ENCODE assay signal across 8 mouse cellular contexts in genomic region chr16:28490515-28490914, GRCm38 (mm10).
DNase-seq lines count a peak whose midpoint lies in the region; ATAC-seq and TF ChIP-seq lines count a peak whose summit lies in the region.

No protein-coding gene starts in this region.

- no peak for TF ChIP-seq EP300 in heart, postnatal 0 days (IDR thresholded peaks at IDR 0.05; ENCODE audit: low read depth)

- no peak overlapping the region for H3K4me3 ChIP-seq in heart, postnatal 0 days (ENCODE audit: low read depth, low read length)
- H3K4me3 ChIP-seq in forebrain, embryonic 16.5 days (replicated peaks; ENCODE audit: low read length): no peak overlapping the region
- no peak overlapping the region for H3K4me3 ChIP-seq in intestine, embryonic 15.5 days (replicated peaks)
- no peak overlapping the region for H3K4me3 ChIP-seq in left cerebral cortex, adult 2 months
- no peak overlapping the region for H3K4me3 ChIP-seq in midbrain, embryonic 10.5 days

- 12% methylated on average over 6 of the region's 6 CpGs for WGBS in heart, postnatal 0 days
- 5% methylated on average over 6 of the region's 6 CpGs for WGBS in forebrain, embryonic 16.5 days
- 11% methylated on average over 6 of the region's 6 CpGs for WGBS in intestine, embryonic 15.5 days
- WGBS in midbrain, embryonic 10.5 days: 10% methylated on average over 6 of the region's 6 CpGs

- no peak overlapping the region for H3K27ac ChIP-seq in heart, postnatal 0 days (ENCODE audit: low read depth)
- no peak overlapping the region for H3K27ac ChIP-seq in forebrain, embryonic 16.5 days (ENCODE audit: low read length)
- H3K27ac ChIP-seq in intestine, embryonic 15.5 days: no peak overlapping the region
- peak overlapping the region; percentile 58; the same call in 1 of the 2 replicates for H3K27ac ChIP-seq in left cerebral cortex, adult 2 months
- no peak overlapping the region for H3K27ac ChIP-seq in midbrain, embryonic 10.5 days (replicated peaks)

- peak; percentile 63 for DNase-seq in heart, postnatal 0 days (ENCODE audit: low spot score)
- no peak for DNase-seq in heart, adult 11 months
- DNase-seq in cerebellum, adult 11-12 months: peak; percentile 73
- DNase-seq in left cerebral cortex, adult 2 months (ENCODE audit: extremely low spot score in 1 of 2, low spot score in 2 of 2): peak; percentile 79 to 82
- DNase-seq in midbrain, embryonic 10.5 days (ENCODE audit: low spot score): peak; percentile 65
- peak; percentile 15 for DNase-seq in skeletal muscle tissue, adult 2 months (ENCODE audit: low read depth, low spot score)

- TF ChIP-seq CTCF in heart, postnatal 0 days (IDR thresholded peaks at IDR 0.05; ENCODE audit: low read depth): peak; percentile 85
- peak; percentile 93 for TF ChIP-seq CTCF in left cerebral cortex, adult 2 months (IDR thresholded peaks at IDR 0.05)

- no peaks in the 10 kb centered on the region for H3K36me3 ChIP-seq in heart, postnatal 0 days (replicated peaks; ENCODE audit: control insufficient read depth, insufficient read depth, low read length)
- H3K36me3 ChIP-seq in forebrain, embryonic 16.5 days (ENCODE audit: control insufficient read depth, insufficient read depth): no peaks in the 10 kb centered on the region
- no peaks in the 10 kb centered on the region for H3K36me3 ChIP-seq in intestine, embryonic 15.5 days
- H3K36me3 ChIP-seq in midbrain, embryonic 10.5 days: no peaks in the 10 kb centered on the region

- H3K4me1 ChIP-seq in heart, postnatal 0 days (ENCODE audit: control insufficient read depth, insufficient read depth): no peaks in the 10 kb centered on the region
- peaks cover 13% of the 10 kb centered on the region for H3K4me1 ChIP-seq in forebrain, embryonic 16.5 days (replicated peaks; ENCODE audit: control insufficient read depth, insufficient read depth, low read length)
- no peaks in the 10 kb centered on the region for H3K4me1 ChIP-seq in intestine, embryonic 15.5 days (replicated peaks)
- H3K4me1 ChIP-seq in midbrain, embryonic 10.5 days: no peaks in the 10 kb centered on the region

- ATAC-seq in heart, postnatal 0 days (ENCODE audit: insufficient read depth, low read depth): no peak
- peak; percentile 95 for ATAC-seq in forebrain, embryonic 16.5 days
- ATAC-seq in intestine, embryonic 15.5 days: 0 out of 2 replicates have a peak, but pooled peaks have one; percentile 62

- H3K9ac ChIP-seq in heart, postnatal 0 days (replicated peaks; ENCODE audit: low read depth, low read length): no peak overlapping the region
- H3K9ac ChIP-seq in forebrain, embryonic 16.5 days (replicated peaks; ENCODE audit: low read depth, low read length): no peak overlapping the region
- H3K9ac ChIP-seq in intestine, embryonic 15.5 days: no peak overlapping the region

- no peak overlapping the region for H3K4me2 ChIP-seq in heart, postnatal 0 days (ENCODE audit: low read depth, low read length)
- no peak overlapping the region for H3K4me2 ChIP-seq in forebrain, embryonic 16.5 days (ENCODE audit: low read length)
- no peak overlapping the region for H3K4me2 ChIP-seq in intestine, embryonic 15.5 days (replicated peaks)

- no peaks in the 10 kb centered on the region for H3K9me3 ChIP-seq in heart, postnatal 0 days (replicated peaks; ENCODE audit: control insufficient read depth, low read length)
- H3K9me3 ChIP-seq in forebrain, embryonic 16.5 days (ENCODE audit: control insufficient read depth, low read length): no peaks in the 10 kb centered on the region
- no peaks in the 10 kb centered on the region for H3K9me3 ChIP-seq in intestine, embryonic 15.5 days
- no peaks in the 10 kb centered on the region for H3K9me3 ChIP-seq in midbrain, embryonic 10.5 days (replicated peaks)

- intact Hi-C loops in left cerebral cortex, adult 2 months (cut with DNase I): loop anchor here (2.0 to 5.0 kb wide), 5 partner anchors 44 to 1022 kb away; no protein-coding TSS in a partner anchor

- H3K27me3 ChIP-seq in heart, postnatal 0 days (ENCODE audit: control insufficient read depth, insufficient read depth, low read length): no peaks in the 10 kb centered on the region
- H3K27me3 ChIP-seq in forebrain, embryonic 16.5 days (replicated peaks; ENCODE audit: control insufficient read depth, insufficient read depth, low read length): no peaks in the 10 kb centered on the region
- peaks cover 3% of the 10 kb centered on the region for H3K27me3 ChIP-seq in intestine, embryonic 15.5 days (replicated peaks)
- no peaks in the 10 kb centered on the region for H3K27me3 ChIP-seq in midbrain, embryonic 10.5 days (ENCODE audit: low read depth, poor library complexity, severe bottlenecking)
